Mouse (Mus musculus) T-helper 1 cell (primary cell): ENCODE results near the gene Hk1.

Experiments used
- in situ Hi-C: fragments of 300-600 bp; cut with MboI, MseI; formaldehyde crosslinking; loops from one replicate; pipeline ENCODE4 v1.15.1; 2025; ENCODE audit warnings: high pct_unique_total_duplicates

Gene Hk1

GRCm38 (mm10) chr10:62321457-62321856, 58.3 kb downstream of the Hk1 start:
- in situ Hi-C loops, result no loop called here

- in situ Hi-C loops, result no loop called here
Measured at GRCm38 (mm10) chr10:62320402-62320978, 59.2 kb downstream of the Hk1 start.

GRCm38 (mm10) chr10:62319154-62319553, 60.6 kb downstream of the Hk1 start:
- in situ Hi-C loops, result no loop called here

GRCm38 (mm10) chr10:62316467-62316866, 63.2 kb downstream of the Hk1 start:
- in situ Hi-C loops, result no loop called here

- in situ Hi-C loops, result no loop called here
Measured at GRCm38 (mm10) chr10:62313885-62314424, 65.8 kb downstream of the Hk1 start.

- in situ Hi-C loops, result no loop called here
Measured at GRCm38 (mm10) chr10:62313140-62313539, 66.6 kb downstream of the Hk1 start.

- in situ Hi-C loops, result no loop called here
Measured at GRCm38 (mm10) chr10:62311464-62311863, 68.2 kb downstream of the Hk1 start.

GRCm38 (mm10) chr10:62310259-62311039, 69.3 kb downstream of the Hk1 start:
- in situ Hi-C loops, result no loop called here

GRCm38 (mm10) chr10:62309593-62309992, 70.1 kb downstream of the Hk1 start:
- in situ Hi-C loops, result no loop called here

GRCm38 (mm10) chr10:62308896-62309491, 70.7 kb downstream of the Hk1 start:
- in situ Hi-C loops, result no loop called here

- in situ Hi-C loops, result no loop called here
Measured at GRCm38 (mm10) chr10:62306483-62306882, 73.2 kb downstream of the Hk1 start.

- in situ Hi-C loops, result no loop called here
Measured at GRCm38 (mm10) chr10:62305090-62305489, 74.6 kb downstream of the Hk1 start.

- in situ Hi-C loops, result no loop called here
Measured at GRCm38 (mm10) chr10:62300006-62300827, 79.5 kb downstream of the Hk1 start.

GRCm38 (mm10) chr10:62296086-62296872, 83.4 kb downstream of the Hk1 start:
- in situ Hi-C loops, result no loop called here

- in situ Hi-C loops, result no loop called here
Measured at GRCm38 (mm10) chr10:62294112-62294511, 85.6 kb downstream of the Hk1 start.

GRCm38 (mm10) chr10:62287460-62288124, 92.1 kb downstream of the Hk1 start:
- in situ Hi-C loops, result no loop called here

GRCm38 (mm10) chr10:62283206-62283792, 96.4 kb downstream of the Hk1 start:
- in situ Hi-C loops, result no loop called here

- in situ Hi-C loops, result no loop called here
Measured at GRCm38 (mm10) chr10:62282782-62283181, 96.9 kb downstream of the Hk1 start.

- in situ Hi-C loops, result no loop called here
Measured at GRCm38 (mm10) chr10:62279671-62280070, 100.0 kb downstream of the Hk1 start.

GRCm38 (mm10) chr10:62279066-62279465, 100.6 kb downstream of the Hk1 start:
- in situ Hi-C loops, result no loop called here
